Mouse (Mus musculus): Measurements from ENCODE around the gene Aacs. TPM values are rescaled to one million over a fixed set of nuclear protein-coding genes. Genes with fewer than 3 reads are reported as not detected.

Gene Aacs
- polyA plus RNA-seq, 1 experiment from 2014 or later: 40.7 TPM

DNA sequence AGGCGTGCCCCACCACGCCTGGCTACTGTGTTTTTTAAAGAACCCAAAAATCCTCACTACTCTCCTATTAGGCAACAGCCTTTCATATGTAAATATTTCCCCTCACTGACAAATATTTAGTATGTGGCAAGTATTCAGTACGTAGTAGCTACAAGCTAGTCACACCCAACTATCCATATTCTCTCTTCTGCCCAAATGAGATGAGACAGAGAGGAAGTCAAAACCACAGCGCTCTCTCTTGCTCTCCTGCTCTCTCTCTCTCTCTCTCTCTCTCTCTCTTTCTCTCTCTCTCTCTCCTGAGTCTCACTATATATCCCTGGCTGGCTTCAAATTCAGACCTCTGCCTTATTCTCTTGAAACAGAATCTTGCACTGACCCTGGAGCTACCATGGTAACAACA lies 31.1 kb upstream of the Aacs start:
- Histone ChIP-seq H3K36me3 (peaks cover 11% of the 10 kb centered on the region; the same call in 1 of the 2 replicates), H3K4me1 (peaks cover 28% of the 10 kb centered on the region), H3K4me2 (no peak overlapping the region), H3K27me3 (no peaks in the 10 kb centered on the region), H3K9ac (no peak overlapping the region), H3K4me3 (replicated peaks) (no peak overlapping the region), H3K27ac (no peak overlapping the region), H3K9me3 (replicated peaks) (no peaks in the 10 kb centered on the region)
- no peak for ATAC-seq (replicated peaks; ENCODE audit: low FRiP score)
- 94% methylated on average over 4 of the region's 4 CpGs for WGBS

DNA sequence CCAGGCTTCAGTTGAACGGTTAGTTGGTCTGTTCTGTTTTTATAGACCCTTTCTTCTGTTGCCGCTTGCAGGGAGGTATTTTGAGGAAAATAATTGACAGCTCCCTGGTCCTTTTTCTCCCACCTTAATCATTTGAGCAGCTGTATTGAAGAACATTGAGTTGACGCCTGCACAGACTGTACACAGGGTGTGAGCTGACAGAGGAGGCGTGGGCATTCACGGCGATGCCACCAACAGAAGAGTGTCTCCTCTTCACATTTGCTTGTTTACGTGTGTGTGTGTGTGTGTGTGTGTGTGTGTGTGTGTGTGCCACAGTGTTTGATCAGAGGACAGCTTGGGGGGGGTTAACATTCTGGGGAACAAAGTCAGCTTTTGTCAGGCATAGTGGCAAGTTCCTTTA lies 29.3 kb upstream of the Aacs start:
- Histone ChIP-seq H3K4me3 (replicated peaks) (no peak overlapping the region), H3K9ac (no peak overlapping the region), H3K27ac (no peak overlapping the region), H3K4me2 (no peak overlapping the region), H3K4me1 (peaks cover 21% of the 10 kb centered on the region), H3K36me3 (peaks cover 11% of the 10 kb centered on the region; the same call in 1 of the 2 replicates), H3K9me3 (replicated peaks) (no peaks in the 10 kb centered on the region), H3K27me3 (no peaks in the 10 kb centered on the region)
- no peak for ATAC-seq (replicated peaks; ENCODE audit: low FRiP score)
- WGBS: 74% methylated on average over 7 of the region's 7 CpGs

- Histone ChIP-seq H3K4me2 (no peak overlapping the region), H3K4me3 (replicated peaks) (no peak overlapping the region), H3K27me3 (no peaks in the 10 kb centered on the region), H3K9me3 (replicated peaks) (no peaks in the 10 kb centered on the region), H3K36me3 (peaks cover 21% of the 10 kb centered on the region), H3K9ac (no peak overlapping the region), H3K27ac (no peak overlapping the region), H3K4me1 (peaks cover 11% of the 10 kb centered on the region)
- ATAC-seq (replicated peaks; ENCODE audit: low FRiP score): no peak
- WGBS: 73% methylated on average over 3 of the region's 3 CpGs
Measured at GRCm38 (mm10) chr5:125448026-125448425, 27.6 kb upstream of the Aacs start.

DNA sequence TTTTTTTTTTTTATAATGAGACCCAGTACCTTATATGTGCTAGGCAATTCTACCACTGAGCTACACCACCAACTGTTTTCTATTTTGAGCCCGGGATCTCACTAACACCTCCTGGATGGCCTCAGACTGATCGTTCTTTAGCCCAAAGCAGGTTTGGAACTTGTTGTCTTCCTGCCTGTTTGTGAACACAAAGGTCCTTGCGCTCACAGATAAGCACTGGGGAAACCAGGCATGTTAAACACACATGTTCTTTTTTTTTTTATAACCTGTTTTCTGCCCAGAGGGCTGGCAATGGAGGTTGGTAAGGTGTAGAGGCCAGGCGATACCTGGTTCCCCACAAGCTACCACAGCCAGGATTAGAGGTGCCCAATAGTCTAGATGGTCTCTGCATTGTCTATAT lies 27.0 kb upstream of the Aacs start:
- Histone ChIP-seq H3K4me2 (no peak overlapping the region), H3K9ac (no peak overlapping the region), H3K27ac (no peak overlapping the region), H3K9me3 (replicated peaks) (no peaks in the 10 kb centered on the region), H3K36me3 (peaks cover 27% of the 10 kb centered on the region), H3K4me1 (0 out of 2 replicates have a peak, but pooled peaks cover 7% of the 10 kb centered on the region), H3K4me3 (replicated peaks) (no peak overlapping the region), H3K27me3 (no peaks in the 10 kb centered on the region)
- no peak for ATAC-seq (replicated peaks; ENCODE audit: low FRiP score)
- 90% methylated on average over 4 of the region's 4 CpGs for WGBS

- no peak for ATAC-seq (replicated peaks; ENCODE audit: low FRiP score)
- 0 out of 2 replicates have a peak, but pooled peaks cover 4% of the 10 kb centered on the region for H3K4me1 ChIP-seq
- no peaks in the 10 kb centered on the region for H3K27me3 ChIP-seq
- no peak overlapping the region for H3K4me3 ChIP-seq (replicated peaks)
- no peaks in the 10 kb centered on the region for H3K9me3 ChIP-seq (replicated peaks)
- H3K4me2 ChIP-seq: no peak overlapping the region
- H3K9ac ChIP-seq: no peak overlapping the region
- no peak overlapping the region for H3K27ac ChIP-seq
- 68% methylated on average over 5 of the region's 5 CpGs for WGBS
- peaks cover 32% of the 10 kb centered on the region for H3K36me3 ChIP-seq
Measured at GRCm38 (mm10) chr5:125449306-125449705, 26.3 kb upstream of the Aacs start.

GRCm38 (mm10) chr5:125452573-125452972 lies 23.0 kb upstream of the Aacs start:
- Histone ChIP-seq H3K4me1 (no peaks in the 10 kb centered on the region), H3K27me3 (no peaks in the 10 kb centered on the region), H3K27ac (no peak overlapping the region), H3K4me3 (replicated peaks) (no peak overlapping the region), H3K9ac (no peak overlapping the region), H3K4me2 (no peak overlapping the region), H3K9me3 (replicated peaks) (no peaks in the 10 kb centered on the region), H3K36me3 (peaks cover 40% of the 10 kb centered on the region)
- no peak for ATAC-seq (replicated peaks; ENCODE audit: low FRiP score)
- 88% methylated on average over 9 of the region's 9 CpGs for WGBS

- H3K9ac ChIP-seq: no peak overlapping the region
- WGBS: 88% methylated on average over 6 of the region's 6 CpGs
- no peak for ATAC-seq (replicated peaks; ENCODE audit: low FRiP score)
Measured at GRCm38 (mm10) chr5:125456100-125456499, 19.5 kb upstream of the Aacs start.

GRCm38 (mm10) chr5:125457538-125457937 lies 18.1 kb upstream of the Aacs start:
- Histone ChIP-seq H3K4me3 (replicated peaks) (no peak overlapping the region), H3K4me2 (no peak overlapping the region), H3K36me3 (peaks cover 34% of the 10 kb centered on the region), H3K27ac (no peak overlapping the region), H3K4me1 (no peaks in the 10 kb centered on the region), H3K27me3 (no peaks in the 10 kb centered on the region), H3K9ac (no peak overlapping the region), H3K9me3 (replicated peaks) (no peaks in the 10 kb centered on the region)
- WGBS: 85% methylated on average over 6 of the region's 6 CpGs
- no peak for ATAC-seq (replicated peaks; ENCODE audit: low FRiP score)

More at GRCm38 (mm10) chr5:125456100-125456499, 19.5 kb upstream of the Aacs start:
- Histone ChIP-seq H3K27ac (no peak overlapping the region), H3K27me3 (no peaks in the 10 kb centered on the region), H3K4me3 (replicated peaks) (no peak overlapping the region), H3K36me3 (peaks cover 40% of the 10 kb centered on the region), H3K9me3 (replicated peaks) (no peaks in the 10 kb centered on the region), H3K4me2 (no peak overlapping the region), H3K4me1 (no peaks in the 10 kb centered on the region)

DNA sequence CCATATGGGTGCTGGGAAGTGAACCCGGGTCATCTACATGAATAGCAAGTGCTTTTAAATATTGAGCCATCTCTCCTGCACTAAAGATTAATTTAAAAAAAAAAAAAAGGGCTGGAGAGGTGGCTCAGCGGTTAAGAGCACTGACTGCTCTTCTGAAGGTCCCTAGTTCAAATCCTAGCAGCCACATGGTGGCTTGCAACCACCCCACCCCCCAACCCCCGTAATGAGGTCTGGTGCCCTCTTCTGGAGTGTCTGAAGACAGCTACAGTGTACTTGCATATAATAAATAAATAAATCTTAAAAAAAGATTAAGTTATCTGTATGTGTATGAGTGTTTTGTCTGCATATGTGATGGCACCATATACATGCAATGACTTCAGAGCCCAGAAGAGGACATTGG lies 15.0 kb upstream of the Aacs start:
- Histone ChIP-seq H3K4me2 (no peak overlapping the region), H3K36me3 (peaks cover 7% of the 10 kb centered on the region), H3K27ac (no peak overlapping the region), H3K4me1 (peaks cover 5% of the 10 kb centered on the region), H3K9ac (no peak overlapping the region), H3K9me3 (replicated peaks) (no peaks in the 10 kb centered on the region), H3K27me3 (no peaks in the 10 kb centered on the region), H3K4me3 (replicated peaks) (no peak overlapping the region)
- 88% methylated on average over 3 of the region's 3 CpGs for WGBS
- no peak for ATAC-seq (replicated peaks; ENCODE audit: low FRiP score)

- Histone ChIP-seq H3K36me3 (no peaks in the 10 kb centered on the region; the same call in 1 of the 2 replicates), H3K9ac (no peak overlapping the region), H3K9me3 (replicated peaks) (no peaks in the 10 kb centered on the region), H3K4me1 (peaks cover 5% of the 10 kb centered on the region), H3K27me3 (no peaks in the 10 kb centered on the region), H3K4me2 (no peak overlapping the region), H3K4me3 (replicated peaks) (no peak overlapping the region), H3K27ac (no peak overlapping the region)
- WGBS: 46% methylated on average over 10 of the region's 10 CpGs
- no peak for ATAC-seq (replicated peaks; ENCODE audit: low FRiP score)
Measured at GRCm38 (mm10) chr5:125461868-125462445, 13.7 kb upstream of the Aacs start.

DNA sequence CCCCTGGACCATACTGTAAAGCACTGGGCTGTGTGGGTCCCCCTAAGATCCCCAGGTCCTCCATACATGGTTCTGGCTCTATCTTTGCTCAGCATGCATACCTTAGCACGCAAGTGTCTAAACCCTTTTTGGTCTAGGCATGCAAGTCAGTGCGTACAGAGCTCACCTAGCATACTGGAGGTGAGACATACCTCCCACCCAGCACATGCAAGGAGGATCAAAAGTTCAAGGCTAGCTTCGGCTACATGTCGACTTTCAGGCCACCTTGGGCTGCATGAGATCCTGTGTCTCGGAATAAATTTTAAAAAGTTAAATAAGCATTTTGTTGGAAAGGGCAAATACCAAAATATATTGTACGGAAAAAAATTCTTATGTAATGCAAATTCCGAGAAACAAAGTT lies 10.4 kb upstream of the Aacs start:
- Histone ChIP-seq H3K9me3 (replicated peaks) (no peaks in the 10 kb centered on the region), H3K27me3 (no peaks in the 10 kb centered on the region), H3K36me3 (no peaks in the 10 kb centered on the region), H3K4me1 (peaks cover 5% of the 10 kb centered on the region), H3K9ac (no peak overlapping the region), H3K4me2 (peak overlapping the region; percentile 53), H3K4me3 (replicated peaks) (peak overlapping the region; percentile 35), H3K27ac (peak overlapping the region; percentile 18; the same call in 1 of the 2 replicates)
- peak; percentile 5; the same call in 1 of the 2 replicates for ATAC-seq (replicated peaks; ENCODE audit: low FRiP score)
- 39% methylated on average over 7 of the region's 7 CpGs for WGBS

DNA sequence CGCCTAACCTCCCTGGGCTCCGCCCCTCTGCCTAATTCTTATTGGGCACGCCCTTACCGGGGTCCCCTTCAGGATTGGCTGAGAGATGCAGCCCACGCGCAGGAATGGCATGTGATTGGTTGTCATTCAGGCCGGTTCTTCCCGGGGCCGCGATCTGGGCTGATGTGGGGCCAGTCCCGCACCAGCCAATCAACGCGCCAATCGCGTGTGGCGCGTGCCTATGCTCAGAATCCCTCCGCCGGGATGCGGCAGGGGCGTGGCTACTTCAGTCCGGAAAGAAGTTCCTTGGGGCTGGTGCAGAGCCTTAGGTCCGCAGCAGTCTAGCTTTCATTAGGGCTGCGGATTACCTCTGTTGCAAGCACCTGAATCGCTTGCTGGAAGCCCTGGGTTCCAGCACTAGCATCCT lies 9.9 kb upstream of the Aacs start:
- Histone ChIP-seq H3K9ac (no peak overlapping the region), H3K27me3 (no peaks in the 10 kb centered on the region), H3K4me3 (replicated peaks) (peak overlapping the region; percentile 35), H3K4me2 (peak overlapping the region; percentile 53), H3K9me3 (replicated peaks) (no peaks in the 10 kb centered on the region), H3K36me3 (no peaks in the 10 kb centered on the region), H3K27ac (no peak overlapping the region), H3K4me1 (peaks cover 5% of the 10 kb centered on the region)
- peak; percentile 100 for ATAC-seq (replicated peaks; ENCODE audit: low FRiP score)
- WGBS: under 1% methylated on average over 25 of the region's 25 CpGs

- H3K27ac ChIP-seq: no peak overlapping the region
- H3K4me2 ChIP-seq: 0 out of 2 replicates have a peak overlapping the region, but pooled peaks have one; percentile 53
- no peak overlapping the region for H3K4me3 ChIP-seq (replicated peaks)
- no peaks in the 10 kb centered on the region for H3K27me3 ChIP-seq
- ATAC-seq (replicated peaks; ENCODE audit: low FRiP score): no peak
- H3K9me3 ChIP-seq (replicated peaks): no peaks in the 10 kb centered on the region
- no peaks in the 10 kb centered on the region for H3K36me3 ChIP-seq
- WGBS: 89% methylated on average over 5 of the region's 5 CpGs
- no peak overlapping the region for H3K9ac ChIP-seq
- H3K4me1 ChIP-seq: peaks cover 5% of the 10 kb centered on the region
Measured at GRCm38 (mm10) chr5:125466483-125466882, 9.1 kb upstream of the Aacs start.
